Mouse (Mus musculus) heart, embryonic 11.5 days (tissue): Measurements from ENCODE around the gene Plekha6. TPM values are rescaled to one million over a fixed set of nuclear protein-coding genes. Genes with fewer than 3 reads are reported as not detected.

ENCODE experiments used
- ATAC-seq: fragments of 200-750 bp; cut with Nextera tagmentation; replicated peaks from 2 replicates; pipeline ENCODE4 v1.8.0; 2017; ENCODE audit warnings: moderate library complexity; ENCODE audit not compliant: insufficient number of reproducible peaks, low FRiP score, low TSS enrichment
- H3K27ac ChIP-seq: fragments of 300-500 bp; sonication (generic); 2 replicates; pipeline ENCODE4 v1.5.1; 2014; ENCODE audit warnings: mild to moderate bottlenecking, low read depth, low read length
- H3K27me3 ChIP-seq: fragments of 300-500 bp; sonication (generic); 2 replicates; pipeline ENCODE4 v1.6.1; 2014; ENCODE audit warnings: mild to moderate bottlenecking, low read length, mixed read lengths; ENCODE audit not compliant: control insufficient read depth, insufficient read depth
- H3K36me3 ChIP-seq: fragments of 300-500 bp; sonication (generic); 2 replicates; pipeline ENCODE4 v1.6.1; 2014; ENCODE audit warnings: mild to moderate bottlenecking, low read length, moderate library complexity, mixed read lengths; ENCODE audit not compliant: control insufficient read depth, insufficient read depth
- H3K4me1 ChIP-seq: fragments of 300-500 bp; sonication (generic); 2 replicates; pipeline ENCODE4 v1.6.1; 2014; ENCODE audit warnings: low read length; ENCODE audit not compliant: control insufficient read depth, insufficient read depth
- H3K4me2 ChIP-seq: fragments of 300-500 bp; sonication (generic); 2 replicates; pipeline ENCODE4 v1.6.1; 2014; ENCODE audit warnings: mild to moderate bottlenecking, moderate library complexity
- H3K4me3 ChIP-seq: fragments of 300-500 bp; sonication (generic); 2 replicates; pipeline ENCODE4 v1.5.1; 2014; ENCODE audit warnings: low read depth, low read length
- H3K9ac ChIP-seq: fragments of 300-500 bp; sonication (generic); 2 replicates; pipeline ENCODE4 v1.6.1; 2014; ENCODE audit warnings: mild to moderate bottlenecking, low read depth, low read length, moderate library complexity
- H3K9me3 ChIP-seq: fragments of 300-500 bp; sonication (generic); replicated peaks from 2 replicates; pipeline ENCODE4 v1.6.1; 2016; ENCODE audit warnings: low read length; ENCODE audit not compliant: control insufficient read depth
- WGBS: fragments of 180-500 bp; shearing (Covaris S2); extraction: QIAGEN DNeasy Blood & Tissue Kit; methylation state at CpG from one replicate; pipeline ENCODE4 v1.1.7; 2014; ENCODE audit not compliant: insufficient replicate concordance; 5-methylcytosine and 5-hydroxymethylcytosine counted together
- polyA plus RNA-seq: library from polyadenylated mRNA; unstranded; fragments of >200 nt; fragmentation: Nextera tagmentation; extraction: Ambion mirVana; gene quantifications from 2 replicates; pipeline ENCODE4 v1.2.1, GENCODE M21; 2014

Plekha6 gene
- polyA plus RNA-seq, 1 experiment from 2014 or later, result 13.6 TPM

GRCm38 (mm10) chr1:133278946-133279631 is 115.1 kb downstream of the Plekha6 start:
- no peaks in the 10 kb centered on the region for H3K36me3 ChIP-seq
- H3K4me3 ChIP-seq, result no peak overlapping the region
- H3K27me3 ChIP-seq, result no peaks in the 10 kb centered on the region
- no peaks in the 10 kb centered on the region for H3K9me3 ChIP-seq
- H3K27ac ChIP-seq, result no peak overlapping the region
- H3K9ac ChIP-seq, result no peak overlapping the region
- ATAC-seq, result no peak
- H3K4me2 ChIP-seq, result no peak overlapping the region
- WGBS, result 63% methylated on average over 15 of the region's 15 CpGs
- H3K4me1 ChIP-seq, result peaks cover 14% of the 10 kb centered on the region

DNA sequence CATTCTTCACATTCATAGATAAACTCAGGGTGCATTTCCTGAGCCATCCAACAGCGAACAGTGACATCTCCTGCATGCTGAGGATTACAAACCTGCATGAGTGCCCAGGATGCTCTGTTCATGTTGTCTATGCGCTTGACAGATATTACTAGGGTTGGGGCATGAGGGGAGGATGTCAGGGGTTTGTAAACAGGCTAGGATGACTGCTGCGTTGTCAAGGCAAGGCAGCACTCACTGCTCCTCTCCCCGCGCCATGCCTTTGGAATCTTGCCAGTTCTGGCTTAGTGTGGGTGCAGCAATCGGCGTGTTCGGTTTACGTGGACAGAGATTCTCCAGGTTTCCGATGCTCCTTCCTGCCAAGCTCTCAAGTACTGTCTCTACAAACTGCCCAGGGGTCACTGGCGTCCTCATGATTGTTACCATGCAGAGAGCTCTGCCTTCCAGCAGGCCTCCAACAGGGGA is 115.7 kb downstream of the Plekha6 start:
- WGBS, result 75% methylated on average over 11 of the region's 11 CpGs
- Histone ChIP-seq H3K36me3 (no peaks in the 10 kb centered on the region), H3K4me3 (no peak overlapping the region), H3K9ac (no peak overlapping the region), H3K4me2 (no peak overlapping the region), H3K27ac (no peak overlapping the region), H3K9me3 (no peaks in the 10 kb centered on the region), H3K4me1 (peaks cover 14% of the 10 kb centered on the region), H3K27me3 (no peaks in the 10 kb centered on the region)
- no peak for ATAC-seq

DNA sequence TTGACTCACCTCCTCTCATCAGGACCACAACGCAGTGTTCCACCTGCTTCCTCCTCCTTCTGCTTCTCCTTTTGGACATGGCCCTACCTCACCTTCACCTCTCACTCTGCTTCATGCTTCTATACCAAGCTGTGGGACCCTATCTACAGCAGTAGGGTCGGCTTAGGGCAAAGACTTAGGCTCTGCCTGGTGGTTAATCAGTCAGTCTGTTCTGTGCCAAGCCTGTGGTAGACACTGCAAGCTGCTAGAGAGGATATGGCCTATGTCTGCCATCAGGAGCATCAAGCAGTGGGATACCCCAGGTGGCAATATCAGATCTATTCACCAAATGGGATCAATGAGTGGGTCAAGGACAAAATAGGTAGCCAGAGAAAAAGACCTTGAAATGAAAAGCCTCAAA is 116.5 kb downstream of the Plekha6 start:
- no peak overlapping the region for H3K9ac ChIP-seq
- H3K27ac ChIP-seq, result no peak overlapping the region
- H3K27me3 ChIP-seq, result no peaks in the 10 kb centered on the region
- no peak overlapping the region for H3K4me3 ChIP-seq
- no peak for ATAC-seq
- H3K4me2 ChIP-seq, result no peak overlapping the region
- peaks cover 14% of the 10 kb centered on the region for H3K4me1 ChIP-seq
- no peaks in the 10 kb centered on the region; the same call in 1 of the 2 replicates for H3K36me3 ChIP-seq
- no peaks in the 10 kb centered on the region for H3K9me3 ChIP-seq
- 86% methylated on average over 2 of the region's 2 CpGs for WGBS

DNA sequence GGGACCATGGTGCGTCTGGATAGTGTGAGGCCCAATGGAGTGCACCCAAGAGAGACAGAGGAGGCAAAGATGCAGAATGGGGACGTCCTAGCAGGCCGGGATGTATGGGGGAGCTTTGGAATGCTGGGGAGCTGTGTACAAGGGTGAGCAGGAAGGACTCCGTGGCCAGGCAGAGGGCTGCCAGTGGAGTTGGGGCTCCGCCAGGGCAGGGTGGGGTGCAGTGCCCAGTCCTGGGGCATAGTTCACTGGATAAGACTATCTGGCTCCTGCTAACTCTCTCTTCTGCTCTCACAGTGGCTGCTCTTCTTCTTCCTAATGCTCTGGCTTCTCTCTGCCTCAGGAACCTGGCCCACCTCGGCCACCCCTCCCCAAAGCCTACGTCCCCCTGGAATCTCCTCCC is 121.9 kb downstream of the Plekha6 start:
- Histone ChIP-seq H3K4me1 (peaks cover 14% of the 10 kb centered on the region), H3K9ac (no peak overlapping the region)

DNA sequence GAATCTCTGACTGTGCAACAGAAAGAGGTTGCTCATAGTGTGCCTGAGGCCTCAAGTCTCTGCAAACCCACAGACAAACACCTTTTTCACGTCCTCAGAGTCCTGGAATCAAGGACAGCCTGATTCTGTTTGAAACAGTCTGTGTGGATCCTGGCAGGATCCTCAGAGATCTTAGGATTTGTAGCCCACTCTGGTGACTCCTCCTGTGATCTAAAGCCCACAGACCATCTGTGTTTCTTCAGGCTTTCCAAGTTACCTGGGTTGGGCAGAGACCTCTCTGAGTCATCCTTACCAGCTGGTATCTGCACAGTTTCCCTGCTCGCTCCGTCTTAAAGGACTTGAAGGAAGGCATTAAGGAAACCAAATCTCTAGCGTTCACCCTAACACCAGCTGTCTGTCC is 123.0 kb downstream of the Plekha6 start:
- H3K4me3 ChIP-seq, result no peak overlapping the region
- WGBS, result 84% methylated on average over 4 of the region's 4 CpGs
- no peak for ATAC-seq
- H3K4me2 ChIP-seq, result no peak overlapping the region
- peaks cover 9% of the 10 kb centered on the region for H3K4me1 ChIP-seq
- H3K27me3 ChIP-seq, result no peaks in the 10 kb centered on the region
- no peaks in the 10 kb centered on the region for H3K9me3 ChIP-seq
- no peak overlapping the region for H3K27ac ChIP-seq
- no peak overlapping the region for H3K9ac ChIP-seq
- H3K36me3 ChIP-seq, result no peaks in the 10 kb centered on the region; the same call in 1 of the 2 replicates

More for the DNA sequence above, 121.9 kb downstream of the Plekha6 start:
- WGBS, result 79% methylated on average over 7 of the region's 7 CpGs
- no peaks in the 10 kb centered on the region for H3K9me3 ChIP-seq
- H3K27me3 ChIP-seq, result no peaks in the 10 kb centered on the region
- ATAC-seq, result no peak
- no peak overlapping the region for H3K27ac ChIP-seq
- no peak overlapping the region for H3K4me2 ChIP-seq
- H3K4me3 ChIP-seq, result no peak overlapping the region
- no peaks in the 10 kb centered on the region; the same call in 1 of the 2 replicates for H3K36me3 ChIP-seq

DNA sequence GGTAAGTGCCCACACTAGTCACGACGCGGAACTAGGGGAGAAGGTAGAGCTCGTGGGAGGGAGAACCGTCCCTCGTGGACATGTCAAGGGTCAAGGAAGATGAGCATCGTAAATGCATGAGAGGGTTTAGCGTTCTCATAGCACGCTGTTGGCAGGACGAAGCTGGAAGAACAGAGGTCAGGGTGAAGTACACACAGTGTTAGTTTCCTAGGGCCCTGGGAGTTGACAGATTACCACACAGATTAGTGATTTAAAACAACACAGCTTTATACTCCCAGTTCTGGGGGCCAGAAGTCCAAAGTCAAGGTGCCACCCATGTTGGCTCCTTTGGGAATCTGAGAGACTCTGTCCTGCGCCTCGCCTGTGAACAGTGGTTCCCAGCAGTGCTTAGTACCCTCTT is 123.9 kb downstream of the Plekha6 start:
- Histone ChIP-seq H3K27ac (no peak overlapping the region), H3K9ac (no peak overlapping the region), H3K36me3 (no peaks in the 10 kb centered on the region; the same call in 1 of the 2 replicates), H3K4me1 (peaks cover 1% of the 10 kb centered on the region; the same call in 1 of the 2 replicates), H3K27me3 (no peaks in the 10 kb centered on the region), H3K9me3 (no peaks in the 10 kb centered on the region), H3K4me3 (no peak overlapping the region), H3K4me2 (no peak overlapping the region)
- 87% methylated on average over 12 of the region's 12 CpGs for WGBS
- ATAC-seq, result no peak

GRCm38 (mm10) chr1:133291888-133292287 is 127.9 kb downstream of the Plekha6 start:
- Histone ChIP-seq H3K36me3 (peaks cover 2% of the 10 kb centered on the region; the same call in 1 of the 2 replicates), H3K4me3 (no peak overlapping the region), H3K4me2 (no peak overlapping the region), H3K4me1 (peaks cover 7% of the 10 kb centered on the region; the same call in 1 of the 2 replicates), H3K27me3 (no peaks in the 10 kb centered on the region), H3K9ac (no peak overlapping the region), H3K27ac (no peak overlapping the region), H3K9me3 (no peaks in the 10 kb centered on the region)
- 87% methylated on average over 6 of the region's 6 CpGs for WGBS
- ATAC-seq, result no peak

DNA sequence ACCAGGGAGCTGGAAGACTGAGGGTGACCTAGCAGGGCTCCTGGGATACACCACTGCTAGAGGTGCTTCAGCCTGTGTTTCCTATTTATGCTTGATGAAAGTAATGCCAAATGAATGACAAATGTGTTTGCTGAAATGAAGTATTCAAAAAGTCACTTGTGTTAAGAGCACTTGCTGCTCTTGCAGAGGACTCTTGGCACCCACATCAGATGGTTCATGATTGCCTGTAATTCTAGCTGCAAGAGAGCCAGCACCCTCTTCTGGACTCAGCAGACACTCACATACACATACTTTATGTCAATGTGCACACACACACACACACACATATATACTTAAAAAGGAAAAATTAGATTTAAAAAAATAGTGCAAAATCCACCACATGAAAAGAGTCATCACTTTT is 128.6 kb downstream of the Plekha6 start:
- H3K27ac ChIP-seq, result no peak overlapping the region
- H3K36me3 ChIP-seq, result peaks cover 2% of the 10 kb centered on the region; the same call in 1 of the 2 replicates
- H3K27me3 ChIP-seq, result no peaks in the 10 kb centered on the region
- H3K9ac ChIP-seq, result no peak overlapping the region
- H3K9me3 ChIP-seq, result no peaks in the 10 kb centered on the region
- no peak overlapping the region for H3K4me3 ChIP-seq
- peaks cover 7% of the 10 kb centered on the region; the same call in 1 of the 2 replicates for H3K4me1 ChIP-seq
- no peak for ATAC-seq
- no peak overlapping the region for H3K4me2 ChIP-seq

- Histone ChIP-seq H3K9me3 (no peaks in the 10 kb centered on the region), H3K36me3 (peaks cover 2% of the 10 kb centered on the region; the same call in 1 of the 2 replicates), H3K27ac (no peak overlapping the region), H3K9ac (no peak overlapping the region), H3K4me3 (no peak overlapping the region), H3K4me2 (no peak overlapping the region), H3K27me3 (0 out of 2 replicates have a peak, but pooled peaks cover 4% of the 10 kb centered on the region), H3K4me1 (peaks cover 17% of the 10 kb centered on the region; the same call in 1 of the 2 replicates)
- no peak for ATAC-seq
- WGBS, result 90% methylated on average over 9 of the region's 9 CpGs
Observed at GRCm38 (mm10) chr1:133296376-133296775, 132.4 kb downstream of the Plekha6 start.
